ENCODE assay signal across 8 mouse cellular contexts in the genomic region with DNA sequence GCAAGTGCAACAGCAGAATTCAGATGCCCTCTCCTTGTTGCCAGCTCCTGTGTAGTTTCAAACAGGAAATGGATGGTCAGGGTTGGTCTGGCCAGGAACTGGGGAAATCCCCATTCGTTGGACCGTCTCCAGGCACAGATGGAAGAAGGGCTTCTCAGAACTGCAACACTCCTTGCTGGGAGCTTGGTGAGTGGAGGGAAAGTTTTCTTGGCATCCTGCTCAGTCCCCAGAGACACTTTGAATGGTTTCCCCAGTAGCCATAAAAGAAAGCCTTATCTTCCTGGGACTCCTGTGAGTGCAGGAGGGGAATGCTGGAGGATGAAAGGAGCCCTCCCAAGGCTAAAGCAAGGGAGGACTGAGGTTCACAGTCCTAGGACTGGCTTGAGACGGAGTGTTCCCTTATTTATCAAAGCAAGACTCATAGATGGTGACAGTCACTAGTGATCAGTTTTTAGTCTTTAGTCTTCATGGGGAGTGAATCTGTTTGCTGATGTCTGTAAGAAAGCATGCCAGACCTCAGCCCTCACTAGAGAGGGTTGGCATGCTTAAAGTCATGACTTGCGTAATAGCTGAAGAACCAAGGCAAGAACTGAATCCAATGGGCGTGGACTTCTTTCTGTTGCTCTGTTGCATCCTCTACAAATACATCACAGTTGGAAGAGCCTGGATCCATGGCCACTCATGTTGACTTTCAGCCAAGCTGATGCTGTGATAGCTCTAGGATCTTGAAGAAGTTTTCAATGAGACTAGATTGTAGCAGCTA.
DNase-seq lines count a peak whose midpoint lies in the region; TF ChIP-seq lines count a peak whose summit lies in the region.

No protein-coding gene starts in this region.

- H3K4me3 ChIP-seq in layer of hippocampus, adult 2 months: no peak overlapping the region

- DNase-seq in layer of hippocampus, adult 2 months (ENCODE audit: low spot score in 2 of 2): peak; percentile 30 to 34
- no peak for DNase-seq in layer of hippocampus, postnatal 25 days (ENCODE audit: extremely low spot score in 1 of 2, low spot score in 1 of 2)
- peak; percentile 45 for DNase-seq in adrenal gland, adult 8-10 months
- peak; percentile 72 to 73 for DNase-seq in cerebellum, postnatal 36 days
- DNase-seq in kidney, adult 8-10 months: peak; percentile 46 to 54
- DNase-seq in lung, postnatal 36 days: peak; percentile 68
- no peak for DNase-seq in thymus, postnatal 0 days (ENCODE audit: low spot score)
- DNase-seq in urinary bladder, adult 2 months (ENCODE audit: low spot score): no peak

- TF ChIP-seq CTCF in layer of hippocampus, adult 2 months (conservative IDR thresholded peaks at IDR 0.05): no peak

- peak overlapping the region; percentile 48; the same call in 1 of the 2 replicates for H3K27ac ChIP-seq in layer of hippocampus, adult 2 months

Comparison
In these comparisons a context has a peak if more than half of its experiments do, and no peak if none do; other contexts are left out.
1. DNase-seq: peak in layer of hippocampus, adult 2 months (2 of 2), adrenal gland, adult 8-10 months (single experiment), cerebellum, postnatal 36 days (2 of 2), kidney, adult 8-10 months (2 of 2) and lung, postnatal 36 days (single experiment); none in layer of hippocampus, postnatal 25 days (0 of 2), thymus, postnatal 0 days (single experiment) and urinary bladder, adult 2 months (single experiment).